Mouse (Mus musculus): ENCODE results near the gene Mxra8. TPM values are rescaled to one million over a fixed set of nuclear protein-coding genes. Genes with fewer than 3 reads are reported as not detected.

Mxra8 gene
- polyA plus RNA-seq, 1 experiment = 114 TPM

DNA sequence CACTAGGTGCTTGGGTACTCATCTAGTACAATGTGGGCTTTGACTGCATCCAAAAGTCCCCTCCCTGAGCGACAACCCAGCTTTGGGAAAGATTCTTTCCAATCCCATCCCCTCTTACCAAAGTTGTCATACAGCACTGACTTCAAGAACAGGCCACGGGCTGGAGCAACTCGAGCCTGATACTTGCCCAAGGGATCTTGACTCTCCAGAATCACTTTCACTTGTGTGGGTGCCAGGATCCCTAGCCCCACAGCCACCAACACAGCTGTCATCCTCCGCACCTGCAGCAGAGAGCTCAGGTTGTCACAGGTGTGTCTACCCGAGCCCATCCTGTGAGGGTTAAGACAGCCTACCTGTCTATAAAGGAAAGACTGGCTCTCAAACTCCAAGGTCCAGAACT, 49.8 kb downstream of the Mxra8 start:
- no peak overlapping the region for H3K27ac ChIP-seq (ENCODE audit: control insufficient read depth, insufficient read depth, low read depth, low read length)
- peaks cover 19% of the 10 kb centered on the region for H3K4me1 ChIP-seq (ENCODE audit: control insufficient read depth, insufficient read depth, low read length)
- H3K36me3 ChIP-seq (ENCODE audit: control insufficient read depth, insufficient read depth, low read length) = peaks cover 1% of the 10 kb centered on the region; the same call in 1 of the 2 replicates
- no peaks in the 10 kb centered on the region for H3K27me3 ChIP-seq (ENCODE audit: control insufficient read depth, insufficient read depth, low read length)
- TF ChIP-seq CTCF (IDR thresholded peaks at IDR 0.05; ENCODE audit: control insufficient read depth, insufficient read depth, insufficient replicate concordance, low read depth, low read length) (no peak), POLR2A (IDR thresholded peaks at IDR 0.05; ENCODE audit: control insufficient read depth, low read depth, low read length) (no peak)
- H3K4me3 ChIP-seq (ENCODE audit: control insufficient read depth, low read depth, low read length) = no peak overlapping the region

DNA sequence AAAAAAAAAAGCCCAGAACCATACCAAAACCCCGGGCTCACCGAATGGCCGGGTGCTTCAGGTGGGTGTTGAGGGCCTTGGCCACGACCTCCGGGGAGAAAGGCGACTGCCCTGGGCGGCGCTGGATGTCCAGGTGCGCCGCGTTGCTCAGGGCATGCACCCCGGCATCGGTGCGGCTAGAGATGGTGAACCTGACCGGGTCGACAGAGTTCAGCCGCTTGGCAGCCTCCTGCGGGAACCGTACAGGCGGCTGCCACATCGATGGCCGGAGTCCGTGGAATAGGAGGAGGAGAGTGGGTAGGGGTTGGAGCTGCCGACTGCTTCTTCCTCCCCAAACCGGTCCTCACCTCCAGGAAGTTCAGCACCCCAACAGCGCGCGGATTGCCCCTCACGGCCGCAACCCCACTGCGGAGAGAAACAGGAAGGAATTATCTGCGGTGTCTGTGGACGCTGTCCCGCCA, 51.6 kb downstream of the Mxra8 start:
- H3K27ac ChIP-seq (ENCODE audit: control insufficient read depth, insufficient read depth, low read depth, low read length) = peak overlapping the region; percentile 41; the same call in 1 of the 2 replicates
- TF ChIP-seq CTCF (IDR thresholded peaks at IDR 0.05; ENCODE audit: control insufficient read depth, insufficient read depth, insufficient replicate concordance, low read depth, low read length) (no peak), POLR2A (IDR thresholded peaks at IDR 0.05; ENCODE audit: control insufficient read depth, low read depth, low read length) (no peak)
- no peaks in the 10 kb centered on the region for H3K27me3 ChIP-seq (ENCODE audit: control insufficient read depth, insufficient read depth, low read length)
- peaks cover 22% of the 10 kb centered on the region for H3K4me1 ChIP-seq (ENCODE audit: control insufficient read depth, insufficient read depth, low read length)
- no peaks in the 10 kb centered on the region; the same call in 1 of the 2 replicates for H3K36me3 ChIP-seq (ENCODE audit: control insufficient read depth, insufficient read depth, low read length)
- peak overlapping the region; percentile 96 for H3K4me3 ChIP-seq (ENCODE audit: control insufficient read depth, low read depth, low read length)

DNA sequence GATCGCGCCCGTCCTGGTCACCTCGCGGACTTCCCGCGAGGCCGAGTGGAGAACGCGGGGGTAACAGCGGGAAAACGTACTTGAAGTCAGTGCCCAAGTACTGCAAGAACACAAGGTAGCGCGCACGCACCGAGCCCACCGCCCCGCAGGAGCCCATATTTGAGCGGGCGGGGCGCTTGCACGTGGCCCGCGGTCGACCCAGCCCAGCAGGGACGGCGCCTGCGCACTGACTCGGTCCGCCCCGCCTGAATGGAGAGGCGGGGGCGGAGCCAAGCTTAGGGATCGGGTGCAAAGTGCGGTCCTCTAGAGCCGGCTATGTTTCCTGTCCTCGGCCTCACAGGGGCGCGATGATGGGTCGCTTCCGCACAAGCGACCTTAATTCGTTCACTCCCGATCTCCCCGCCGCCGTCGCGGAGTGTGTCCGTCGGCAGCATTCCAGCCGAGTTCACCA, 52.1 kb downstream of the Mxra8 start, which contains the start of the genes Pusl1 and Acap3:
Gene Pusl1 (minus strand): TSS at position 231 of the 451 bp plus-strand sequence.
Gene Acap3 (plus strand): TSS at position 272 of the 451 bp plus-strand sequence.
- Histone ChIP-seq H3K4me1 (ENCODE audit: control insufficient read depth, insufficient read depth, low read length) (peaks cover 22% of the 10 kb centered on the region), H3K27ac (ENCODE audit: control insufficient read depth, insufficient read depth, low read depth, low read length) (peak within 1 kb of the TSS; percentile 96), H3K4me3 (ENCODE audit: control insufficient read depth, low read depth, low read length) (peak within 1 kb of the TSS; percentile 96), H3K27me3 (ENCODE audit: control insufficient read depth, insufficient read depth, low read length) (no peaks in the 10 kb centered on the region), H3K36me3 (ENCODE audit: control insufficient read depth, insufficient read depth, low read length) (no peaks in the 10 kb centered on the region; the same call in 1 of the 2 replicates)
- TF ChIP-seq CTCF (IDR thresholded peaks at IDR 0.05; ENCODE audit: control insufficient read depth, insufficient read depth, insufficient replicate concordance, low read depth, low read length) (no peak), POLR2A (IDR thresholded peaks at IDR 0.05; ENCODE audit: control insufficient read depth, low read depth, low read length) (peak; percentile 37; the same call in 1 of the 2 replicates)

DNA sequence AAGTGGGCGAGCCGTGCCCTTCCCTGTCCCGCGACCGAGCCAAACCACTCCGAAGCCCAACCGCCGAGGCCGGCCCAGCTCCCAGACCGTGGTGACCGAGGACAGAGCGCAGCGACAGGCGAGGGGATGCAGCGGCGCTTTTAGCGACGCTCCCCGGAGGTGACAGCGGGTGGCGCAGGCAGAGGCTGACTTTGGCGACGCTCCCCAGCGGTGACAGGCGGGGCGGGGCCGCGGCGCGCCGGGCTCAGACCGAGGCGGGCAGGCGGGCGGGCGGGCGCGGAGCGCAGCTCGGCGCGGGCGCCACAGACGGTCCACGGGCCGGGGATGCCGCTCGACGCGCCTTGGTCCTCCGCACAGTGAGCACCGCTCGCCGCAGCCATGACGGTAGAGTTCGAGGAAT, 52.5 kb downstream of the Mxra8 start:
- no peak for TF ChIP-seq POLR2A (IDR thresholded peaks at IDR 0.05; ENCODE audit: control insufficient read depth, low read depth, low read length)
- TF ChIP-seq CTCF (IDR thresholded peaks at IDR 0.05; ENCODE audit: control insufficient read depth, insufficient read depth, insufficient replicate concordance, low read depth, low read length) = no peak
- Histone ChIP-seq H3K27ac (ENCODE audit: control insufficient read depth, insufficient read depth, low read depth, low read length) (peak overlapping the region; percentile 96), H3K27me3 (ENCODE audit: control insufficient read depth, insufficient read depth, low read length) (no peaks in the 10 kb centered on the region), H3K4me3 (ENCODE audit: control insufficient read depth, low read depth, low read length) (peak overlapping the region; percentile 96), H3K4me1 (ENCODE audit: control insufficient read depth, insufficient read depth, low read length) (peaks cover 22% of the 10 kb centered on the region), H3K36me3 (ENCODE audit: control insufficient read depth, insufficient read depth, low read length) (no peaks in the 10 kb centered on the region; the same call in 1 of the 2 replicates)

DNA sequence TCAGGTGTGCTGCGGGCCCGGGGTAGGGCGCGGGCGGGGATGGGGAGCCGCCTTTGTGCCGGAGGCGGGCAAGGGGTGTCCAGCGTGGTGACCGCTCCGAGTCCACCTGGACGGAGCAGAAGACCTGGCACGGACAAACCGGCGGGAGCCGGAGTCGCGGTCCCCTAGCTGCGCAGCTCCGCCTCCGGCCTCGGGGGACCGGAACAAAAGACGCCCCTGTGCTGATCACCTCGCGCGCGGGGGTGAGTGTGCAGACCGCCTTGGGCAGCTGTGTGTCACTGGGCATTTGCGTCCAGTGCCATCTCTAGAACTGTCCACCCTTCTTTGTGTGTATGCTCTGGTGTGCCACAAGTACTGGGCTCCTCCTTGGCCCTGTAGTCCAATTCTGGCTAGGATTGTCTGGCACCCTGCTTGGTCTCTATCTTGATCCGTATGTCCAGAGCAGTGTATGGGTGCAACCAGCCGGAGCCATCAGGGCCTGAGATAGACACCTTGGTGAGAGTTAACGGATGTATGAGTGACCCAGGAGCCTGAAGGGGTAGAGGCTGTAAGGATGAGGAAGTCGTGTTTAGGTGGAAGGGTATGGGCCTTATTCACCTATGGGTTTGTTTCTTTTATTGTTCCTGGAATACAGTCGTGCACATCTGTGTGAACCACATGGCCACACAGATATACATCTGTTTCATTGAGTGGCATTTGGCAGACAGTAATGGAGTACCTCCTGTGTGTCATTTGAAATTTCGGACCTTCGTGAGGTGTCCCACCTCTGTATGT, 53.1 kb downstream of the Mxra8 start:
- TF ChIP-seq CTCF (IDR thresholded peaks at IDR 0.05; ENCODE audit: control insufficient read depth, insufficient read depth, insufficient replicate concordance, low read depth, low read length) = no peak
- TF ChIP-seq POLR2A (IDR thresholded peaks at IDR 0.05; ENCODE audit: control insufficient read depth, low read depth, low read length) = no peak
- Histone ChIP-seq H3K27ac (ENCODE audit: control insufficient read depth, insufficient read depth, low read depth, low read length) (no peak overlapping the region), H3K4me1 (ENCODE audit: control insufficient read depth, insufficient read depth, low read length) (peaks cover 22% of the 10 kb centered on the region)

DNA sequence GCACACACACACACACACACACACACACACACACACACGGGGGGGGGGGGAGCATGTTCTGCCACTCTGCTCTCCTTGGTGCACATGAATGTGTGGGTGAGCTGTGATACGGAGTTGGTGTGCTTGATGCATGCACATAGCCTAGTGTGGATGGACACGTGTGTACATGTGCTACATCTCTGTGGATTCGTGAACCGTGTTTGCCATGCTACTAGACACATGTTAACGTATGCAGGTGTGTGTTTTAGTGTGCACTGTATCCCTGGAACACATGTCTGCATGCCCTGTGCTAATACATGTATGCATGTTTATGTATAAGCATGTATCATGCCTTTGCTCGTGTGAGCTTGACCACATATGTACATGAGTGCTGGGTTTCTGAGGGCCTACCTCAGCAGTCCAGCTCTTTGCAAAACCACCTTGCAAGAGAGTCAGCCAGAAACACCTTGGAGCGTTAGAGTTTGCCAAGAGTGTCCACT, 53.8 kb downstream of the Mxra8 start:
- no peak overlapping the region for H3K4me3 ChIP-seq (ENCODE audit: control insufficient read depth, low read depth, low read length)

More for the DNA sequence above, 53.1 kb downstream of the Mxra8 start:
- no peaks in the 10 kb centered on the region; the same call in 1 of the 2 replicates for H3K36me3 ChIP-seq (ENCODE audit: control insufficient read depth, insufficient read depth, low read length)
- H3K4me3 ChIP-seq (ENCODE audit: control insufficient read depth, low read depth, low read length) = peak overlapping the region; percentile 96
- H3K27me3 ChIP-seq (ENCODE audit: control insufficient read depth, insufficient read depth, low read length) = no peaks in the 10 kb centered on the region

More for the DNA sequence above, 53.8 kb downstream of the Mxra8 start:
- Histone ChIP-seq H3K4me1 (ENCODE audit: control insufficient read depth, insufficient read depth, low read length) (peaks cover 22% of the 10 kb centered on the region), H3K36me3 (ENCODE audit: control insufficient read depth, insufficient read depth, low read length) (no peaks in the 10 kb centered on the region; the same call in 1 of the 2 replicates), H3K27me3 (ENCODE audit: control insufficient read depth, insufficient read depth, low read length) (no peaks in the 10 kb centered on the region), H3K27ac (ENCODE audit: control insufficient read depth, insufficient read depth, low read depth, low read length) (no peak overlapping the region)
- TF ChIP-seq POLR2A (IDR thresholded peaks at IDR 0.05; ENCODE audit: control insufficient read depth, low read depth, low read length) (no peak), CTCF (IDR thresholded peaks at IDR 0.05; ENCODE audit: control insufficient read depth, insufficient read depth, insufficient replicate concordance, low read depth, low read length) (no peak)

Other genes with a start within 250 kb of the Mxra8 start
- gene Slc35e2, start 238.3 kb upstream of the Mxra8 start, polyA plus RNA-seq (2012; rRNA removed) = 3.2 and 3.5 TPM in 2 replicates
- gene Cdk11b, start 214.8 kb upstream of the Mxra8 start, polyA plus RNA-seq (2012; rRNA removed) = 23.6 and 29.9 TPM in 2 replicates
- not detected in 2 replicates for gene Gm10563, start 194.3 kb upstream of the Mxra8 start, polyA plus RNA-seq (2012; rRNA removed)
- gene Mmp23, start 186.3 kb upstream of the Mxra8 start, polyA plus RNA-seq (2012; rRNA removed) = 3.7 and 5.9 TPM in 2 replicates
- 39.3 and 40.6 TPM in 2 replicates for gene Mib2, start 170.5 kb upstream of the Mxra8 start, polyA plus RNA-seq (2012; rRNA removed)
- gene Fndc10, start 145.3 kb upstream of the Mxra8 start, polyA plus RNA-seq (2012; rRNA removed) = 2.7 and 3.3 TPM in 2 replicates
- gene Ssu72, start 134.9 kb upstream of the Mxra8 start, polyA plus RNA-seq (2012; rRNA removed) = 34.6 and 37.4 TPM in 2 replicates
- 1.5 and 1.8 TPM in 2 replicates for gene Tmem240, start 104.9 kb upstream of the Mxra8 start, polyA plus RNA-seq (2012; rRNA removed)
- 18.7 and 23.4 TPM in 2 replicates for gene Atad3a, start 78.6 kb upstream of the Mxra8 start, polyA plus RNA-seq (2012; rRNA removed)
- 5.5 and 5.6 TPM in 2 replicates for gene Vwa1, start 65.0 kb upstream of the Mxra8 start, polyA plus RNA-seq (2012; rRNA removed)
- 1.0 TPM in 2 replicates for gene Tmem88b, start 53.8 kb upstream of the Mxra8 start, polyA plus RNA-seq (2012; rRNA removed)
- gene Ankrd65, start 49.2 kb upstream of the Mxra8 start, polyA plus RNA-seq (2012; rRNA removed) = 0.08 and 0.27 TPM in 2 replicates
- 134 and 144 TPM in 2 replicates for gene Mrpl20, start 36.8 kb upstream of the Mxra8 start, polyA plus RNA-seq (2012; rRNA removed)
- 35.4 and 38.4 TPM in 2 replicates for gene Ccnl2, start 27.2 kb upstream of the Mxra8 start, polyA plus RNA-seq (2012; rRNA removed)
- gene Aurkaip1, start 8.4 kb upstream of the Mxra8 start, polyA plus RNA-seq (2012; rRNA removed) = 108 and 116 TPM in 2 replicates
- gene Dvl1, start 7.7 kb downstream of the Mxra8 start, polyA plus RNA-seq (2012; rRNA removed) = 132 and 135 TPM in 2 replicates
- gene Tas1r3, start 23.7 kb downstream of the Mxra8 start, polyA plus RNA-seq (2012; rRNA removed) = 1.9 and 2.3 TPM in 2 replicates
- gene Cptp, start 29.8 kb downstream of the Mxra8 start, polyA plus RNA-seq (2012; rRNA removed) = 223 and 230 TPM in 2 replicates
- 19.9 and 21.7 TPM in 2 replicates for gene Ints11, start 29.9 kb downstream of the Mxra8 start, polyA plus RNA-seq (2012; rRNA removed)
- gene Pusl1, start 52.1 kb downstream of the Mxra8 start, polyA plus RNA-seq (2012; rRNA removed) = 20.3 and 23.5 TPM in 2 replicates
- gene Acap3, start 52.1 kb downstream of the Mxra8 start, polyA plus RNA-seq (2012; rRNA removed) = 9.0 and 11.3 TPM in 2 replicates
- 80.7 and 95.4 TPM in 2 replicates for gene Ube2j2, start 104.2 kb downstream of the Mxra8 start, polyA plus RNA-seq (2012; rRNA removed)
- 30.7 and 31.6 TPM in 2 replicates for gene C1qtnf12, start 122.6 kb downstream of the Mxra8 start, polyA plus RNA-seq (2012; rRNA removed)
- gene B3galt6, start 153.0 kb downstream of the Mxra8 start, polyA plus RNA-seq (2012; rRNA removed) = 2.4 and 2.5 TPM in 2 replicates
- gene Sdf4, start 153.2 kb downstream of the Mxra8 start, polyA plus RNA-seq (2012; rRNA removed) = 47.6 and 50.5 TPM in 2 replicates
- gene Tnfrsf4, start 174.2 kb downstream of the Mxra8 start, polyA plus RNA-seq (2012; rRNA removed) = 2.8 and 3.4 TPM in 2 replicates
- gene Tnfrsf18, start 186.5 kb downstream of the Mxra8 start, polyA plus RNA-seq (2012; rRNA removed) = not detected in 2 replicates
- gene Ttll10, start 219.7 kb downstream of the Mxra8 start, polyA plus RNA-seq (2012; rRNA removed) = 641 and 673 TPM in 2 replicates